ENCODE assay signal across 8 mouse cellular contexts in genomic region chr14:28164642-28165408, GRCm38 (mm10).
DNase-seq lines count a peak whose midpoint lies in the region; ATAC-seq and TF ChIP-seq lines count a peak whose summit lies in the region.

No protein-coding gene starts in this region.

- ATAC-seq in hindbrain, embryonic 12.5 days (ENCODE audit: low FRiP score): no peak

- H3K27ac ChIP-seq in layer of hippocampus, adult 2 months: peak overlapping the region; percentile 43
- H3K27ac ChIP-seq in embryonic facial prominence, embryonic 10.5 days (replicated peaks): peak overlapping the region; percentile 79
- H3K27ac ChIP-seq in hindbrain, embryonic 12.5 days: peak overlapping the region; percentile 52
- no peak overlapping the region for H3K27ac ChIP-seq in cerebellum, adult 2 months (ENCODE audit: insufficient read depth, low read length)

- WGBS in embryonic facial prominence, embryonic 10.5 days: 30% methylated on average over 15 of the region's 15 CpGs
- 38% methylated on average over 15 of the region's 15 CpGs for WGBS in hindbrain, embryonic 12.5 days
- WGBS in cerebellum, adult 2 months: 42% methylated on average over 15 of the region's 15 CpGs

- H3K36me3 ChIP-seq in embryonic facial prominence, embryonic 10.5 days (replicated peaks): no peaks in the 10 kb centered on the region
- no peaks in the 10 kb centered on the region for H3K36me3 ChIP-seq in hindbrain, embryonic 12.5 days

- no peak overlapping the region; the same call in 1 of the 2 replicates for H3K4me3 ChIP-seq in layer of hippocampus, adult 2 months
- 0 out of 2 replicates have a peak overlapping the region, but pooled peaks have one; percentile 23 for H3K4me3 ChIP-seq in embryonic facial prominence, embryonic 10.5 days
- no peak overlapping the region for H3K4me3 ChIP-seq in hindbrain, embryonic 12.5 days
- no peak overlapping the region for H3K4me3 ChIP-seq in cerebellum, adult 2 months (replicated peaks; ENCODE audit: insufficient read depth, low read depth, low read length)

- no peak; the same call in 1 of the 2 replicates for TF ChIP-seq CTCF in layer of hippocampus, adult 2 months (conservative IDR thresholded peaks at IDR 0.05)
- TF ChIP-seq CTCF in cerebellum, adult 2 months (IDR thresholded peaks at IDR 0.05; ENCODE audit: borderline replicate concordance, insufficient read depth, low read depth, low read length): no peak

- peaks cover 34% of the 10 kb centered on the region for H3K4me1 ChIP-seq in embryonic facial prominence, embryonic 10.5 days
- H3K4me1 ChIP-seq in hindbrain, embryonic 12.5 days: peaks cover 15% of the 10 kb centered on the region
- no peaks in the 10 kb centered on the region; the same call in 1 of the 2 replicates for H3K4me1 ChIP-seq in cerebellum, adult 2 months (ENCODE audit: control insufficient read depth, insufficient read depth, low read length)

- H3K27me3 ChIP-seq in embryonic facial prominence, embryonic 10.5 days (replicated peaks; ENCODE audit: low read depth, poor library complexity, severe bottlenecking): no peaks in the 10 kb centered on the region
- H3K27me3 ChIP-seq in hindbrain, embryonic 12.5 days: no peaks in the 10 kb centered on the region
- no peaks in the 10 kb centered on the region for H3K27me3 ChIP-seq in cerebellum, adult 2 months (ENCODE audit: control insufficient read depth, insufficient read depth, low read length)

- no peak for TF ChIP-seq POLR2A in cerebellum, adult 2 months (IDR thresholded peaks at IDR 0.05; ENCODE audit: borderline replicate concordance, insufficient read depth, low read length)

- no peak for DNase-seq in layer of hippocampus, adult 2 months (ENCODE audit: low spot score in 2 of 2)
- DNase-seq in layer of hippocampus, postnatal 36 days: no peak
- DNase-seq in embryonic facial prominence, embryonic 10.5 days (ENCODE audit: low spot score): peak; percentile 78
- DNase-seq in lung, postnatal 14 days: peak; percentile 62
- no peak for DNase-seq in thymus, postnatal 36 days
- no peak for DNase-seq in cerebellum, postnatal 14 days
- no peak for DNase-seq in cerebellum, adult 2 months

- no peak overlapping the region for H3K9ac ChIP-seq in hindbrain, embryonic 12.5 days

- H3K9me3 ChIP-seq in embryonic facial prominence, embryonic 10.5 days: no peaks in the 10 kb centered on the region
- no peaks in the 10 kb centered on the region for H3K9me3 ChIP-seq in hindbrain, embryonic 12.5 days (replicated peaks)

- peak overlapping the region; percentile 22; the same call in 1 of the 2 replicates for H3K4me2 ChIP-seq in hindbrain, embryonic 12.5 days (replicated peaks)

Comparison
In these comparisons a context has a peak if more than half of its experiments do, and no peak if none do; other contexts are left out.
1. DNase-seq: peak in embryonic facial prominence, embryonic 10.5 days (single experiment) and lung, postnatal 14 days (single experiment); none in layer of hippocampus, adult 2 months (0 of 2), layer of hippocampus, postnatal 36 days (0 of 2), thymus, postnatal 36 days (0 of 2), cerebellum, postnatal 14 days (0 of 2) and cerebellum, adult 2 months (0 of 2).